Mouse (Mus musculus) brain, embryonic 18.5 days (tissue): ENCODE data around the gene Adamts13.

ENCODE experiments used
- DNase-seq: peaks from one replicate; pipeline ENCODE4 v3.0.0-alpha.2; 2012; ENCODE audit warnings: low read depth, low spot score

The Adamts13 gene

DNA sequence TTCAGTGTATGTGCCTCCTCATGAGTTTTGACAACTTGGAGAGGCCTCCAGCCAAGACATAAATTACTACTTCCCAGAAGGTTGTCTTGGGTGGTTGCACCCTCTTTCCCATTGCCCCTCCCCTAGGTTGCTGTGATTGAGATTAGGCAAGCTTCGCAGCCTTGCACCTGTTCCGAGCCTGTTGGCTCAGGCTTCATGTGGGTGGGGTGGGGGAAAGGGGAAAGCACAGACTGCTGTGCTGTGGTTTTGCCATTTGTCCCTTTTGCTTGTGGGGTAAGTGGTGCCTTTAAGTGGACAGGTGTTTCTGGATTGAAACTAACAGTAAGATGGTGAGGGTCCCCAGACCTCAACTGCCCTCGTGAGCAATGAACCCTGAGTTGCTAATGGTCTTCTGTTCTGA, 62.8 kb downstream of the Adamts13 start:
- no peak for DNase-seq

GRCm38 (mm10) chr2:27037008-27037407, 63.8 kb downstream of the Adamts13 start:
- no peak for DNase-seq

DNA sequence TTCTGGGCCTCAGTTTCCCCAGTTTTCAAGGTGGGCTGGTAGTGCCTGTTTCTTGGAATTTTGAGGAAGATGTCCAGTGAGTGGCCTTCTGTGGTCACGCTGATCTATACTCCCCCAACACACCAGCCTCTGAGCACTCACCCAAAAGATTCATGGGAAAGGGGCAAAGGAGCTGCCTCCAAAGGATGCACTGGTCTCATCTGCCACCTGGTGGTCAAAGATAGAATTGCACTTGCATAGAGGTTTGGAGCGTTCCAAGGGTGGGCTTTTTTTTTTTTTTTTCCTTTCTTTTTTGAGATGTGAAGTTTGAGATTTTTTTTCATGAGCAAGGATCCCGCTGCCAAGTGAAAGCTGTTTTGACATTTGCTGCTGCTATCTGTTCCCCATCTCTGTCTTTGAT, 65.4 kb downstream of the Adamts13 start:
- DNase-seq = peak; percentile 60

- no peak for DNase-seq
These were observed 66.1 kb downstream of the Adamts13 start for GRCm38 (mm10) chr2:27039286-27039685.

DNA sequence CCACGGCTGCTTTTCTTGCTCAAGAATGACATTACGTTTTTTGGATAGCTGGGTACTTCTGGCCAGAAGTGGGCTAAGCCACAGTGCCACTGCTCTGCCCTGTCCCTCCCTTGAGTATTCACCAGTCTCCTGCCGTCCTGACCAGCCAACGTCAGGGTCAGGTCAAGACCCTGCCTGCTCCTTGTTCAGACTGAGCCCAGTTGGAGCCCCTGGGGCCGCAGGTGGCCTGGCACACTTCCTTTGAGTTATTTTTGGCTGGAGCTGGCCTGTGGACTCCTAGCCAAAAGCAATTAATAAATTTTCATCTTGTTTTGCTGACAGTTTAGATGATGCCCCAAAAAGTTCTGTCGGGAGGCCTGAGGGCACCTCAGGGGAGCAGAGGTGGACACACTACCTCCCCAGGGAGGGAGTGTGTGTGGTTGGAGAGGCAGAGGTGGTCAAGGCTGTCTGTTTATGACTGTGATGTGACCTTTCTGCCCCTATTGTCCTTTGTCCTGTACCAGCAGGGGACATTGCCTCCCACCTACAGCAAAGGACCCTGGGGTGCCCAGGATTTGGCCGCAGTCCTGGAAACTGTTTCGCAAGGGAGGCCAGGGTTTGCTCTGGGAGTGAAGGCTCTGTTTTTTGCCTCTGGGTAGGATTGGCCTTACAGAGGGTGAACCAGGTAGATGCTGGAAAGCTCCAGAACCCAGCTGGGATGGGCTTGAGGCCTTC, 69.1 kb downstream of the Adamts13 start:
- DNase-seq = no peak

DNA sequence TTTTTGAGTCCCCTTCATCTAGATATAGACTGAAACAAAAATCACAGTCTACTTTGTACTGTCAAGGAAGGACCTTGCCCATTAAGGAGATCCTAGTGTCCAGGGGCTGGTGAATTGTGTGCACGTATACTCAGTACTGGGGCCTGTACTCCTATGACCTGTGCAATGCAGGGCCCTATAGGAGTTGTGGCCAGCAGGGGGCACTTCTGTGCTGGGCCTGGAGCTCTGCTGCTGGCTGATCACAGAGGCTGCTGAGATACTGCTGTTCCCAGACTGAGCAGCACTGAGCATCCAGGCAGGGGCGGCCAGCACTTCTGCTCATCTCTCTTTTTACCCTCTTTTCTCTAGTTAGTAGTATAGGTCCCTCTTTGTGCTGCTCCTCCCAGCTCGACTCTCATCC, 70.2 kb downstream of the Adamts13 start:
- DNase-seq = peak; percentile 54

GRCm38 (mm10) chr2:27044166-27044565, 71.0 kb downstream of the Adamts13 start:
- DNase-seq = no peak

GRCm38 (mm10) chr2:27044641-27045040, 71.4 kb downstream of the Adamts13 start:
- DNase-seq = no peak

GRCm38 (mm10) chr2:27045979-27046770, 73.0 kb downstream of the Adamts13 start:
- no peak for DNase-seq

DNA sequence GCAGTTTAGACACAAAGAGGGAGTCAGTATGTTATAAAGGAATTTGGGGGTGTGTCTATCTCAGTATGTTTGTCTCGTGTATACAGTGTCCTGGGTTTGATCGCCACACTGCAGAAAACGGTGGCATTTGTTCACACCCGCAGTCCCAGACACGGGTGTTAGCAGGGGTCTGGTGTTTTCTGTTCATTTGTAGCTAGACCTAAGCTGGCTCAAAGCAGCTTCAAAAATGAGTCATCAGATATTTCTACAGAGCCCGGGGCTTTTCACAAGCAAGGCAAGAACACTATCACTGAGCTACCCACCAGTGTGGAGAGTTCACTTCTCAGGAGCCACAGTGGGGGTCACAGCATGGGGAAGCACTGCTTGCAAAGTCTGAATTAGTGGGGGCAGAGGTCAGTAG, 76.2 kb downstream of the Adamts13 start:
- DNase-seq = no peak

GRCm38 (mm10) chr2:27058251-27058650, 85.0 kb downstream of the Adamts13 start:
- DNase-seq = no peak

- DNase-seq = no peak
These were observed 85.5 kb downstream of the Adamts13 start for GRCm38 (mm10) chr2:27058751-27059150.

DNA sequence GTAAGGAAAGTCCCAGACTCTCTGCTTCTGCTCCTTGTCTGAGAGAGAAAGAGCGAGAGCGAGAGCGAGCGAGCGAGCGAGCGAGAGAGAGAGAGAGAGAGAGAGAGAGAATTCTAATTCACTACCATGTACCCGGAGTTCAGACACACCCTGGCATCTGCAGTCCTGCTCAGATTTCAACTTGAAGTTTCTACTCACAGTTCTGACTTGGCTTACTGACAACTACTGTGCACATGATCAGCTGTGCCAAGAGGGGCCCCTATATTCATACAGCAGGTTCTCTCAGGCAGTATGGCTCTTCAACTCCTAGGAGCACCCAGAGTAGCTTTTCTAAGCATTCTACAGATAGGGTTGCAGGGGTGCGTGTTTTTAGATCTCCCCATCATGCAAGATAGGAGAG, 86.0 kb downstream of the Adamts13 start:
- no peak for DNase-seq
